Mouse (Mus musculus): ENCODE data around the gene Efnb2.

The Efnb2 gene

GRCm38 (mm10) chr8:8655346-8656340 lies 5.4 kb downstream of the Efnb2 start:
- no peak for DNase-seq (ENCODE audit: low read depth)

- no peak for DNase-seq (ENCODE audit: low read depth)
Observed at GRCm38 (mm10) chr8:8653906-8654489, 7.0 kb downstream of the Efnb2 start.

- no peak for DNase-seq (ENCODE audit: low read depth)
Observed at GRCm38 (mm10) chr8:8653343-8653742, 7.7 kb downstream of the Efnb2 start.

- DNase-seq (ENCODE audit: low read depth) = no peak
Observed at GRCm38 (mm10) chr8:8652388-8652787, 8.7 kb downstream of the Efnb2 start.

GRCm38 (mm10) chr8:8649944-8650343 lies 11.1 kb downstream of the Efnb2 start:
- DNase-seq (ENCODE audit: low read depth) = no peak

- DNase-seq (ENCODE audit: low read depth) = no peak
Observed at GRCm38 (mm10) chr8:8649536-8649935, 11.5 kb downstream of the Efnb2 start.

GRCm38 (mm10) chr8:8648686-8649085 lies 12.4 kb downstream of the Efnb2 start:
- no peak for DNase-seq (ENCODE audit: low read depth)

- DNase-seq (ENCODE audit: low read depth) = no peak
Observed at GRCm38 (mm10) chr8:8647824-8648223, 13.2 kb downstream of the Efnb2 start.

GRCm38 (mm10) chr8:8647319-8647718 lies 13.7 kb downstream of the Efnb2 start:
- no peak for DNase-seq (ENCODE audit: low read depth)

GRCm38 (mm10) chr8:8644160-8644915 lies 16.7 kb downstream of the Efnb2 start:
- no peak for DNase-seq (ENCODE audit: low read depth)

- DNase-seq (ENCODE audit: low read depth) = no peak
Observed at GRCm38 (mm10) chr8:8640264-8640588, 20.8 kb downstream of the Efnb2 start.

- no peak for DNase-seq (ENCODE audit: low read depth)
Observed at GRCm38 (mm10) chr8:8639569-8640263, 21.3 kb downstream of the Efnb2 start.

GRCm38 (mm10) chr8:8631394-8631793 lies 29.6 kb downstream of the Efnb2 start:
- DNase-seq (ENCODE audit: low read depth) = no peak

- DNase-seq (ENCODE audit: low read depth) = no peak
Observed at GRCm38 (mm10) chr8:8624017-8624416, 37.0 kb downstream of the Efnb2 start.

- DNase-seq (ENCODE audit: low read depth) = no peak
Observed at GRCm38 (mm10) chr8:8623486-8623885, 37.6 kb downstream of the Efnb2 start.

- no peak for DNase-seq (ENCODE audit: low read depth)
Observed at GRCm38 (mm10) chr8:8622476-8622875, 38.6 kb downstream of the Efnb2 start.

GRCm38 (mm10) chr8:8622031-8622430 lies 39.0 kb downstream of the Efnb2 start:
- DNase-seq (ENCODE audit: low read depth) = no peak

- no peak for DNase-seq (ENCODE audit: low read depth)
Observed at GRCm38 (mm10) chr8:8621236-8621917, 39.7 kb downstream of the Efnb2 start.

GRCm38 (mm10) chr8:8620536-8620935 lies 40.5 kb downstream of the Efnb2 start:
- DNase-seq (ENCODE audit: low read depth) = no peak

- DNase-seq (ENCODE audit: low read depth) = no peak
Observed at GRCm38 (mm10) chr8:8619221-8620194, 41.5 kb downstream of the Efnb2 start.
